Mouse (Mus musculus) left cerebral cortex, postnatal 10 days (tissue): ENCODE results near the gene Rnaseh2a. TPM values are rescaled to one million over a fixed set of nuclear protein-coding genes. Genes with fewer than 3 reads are reported as not detected.

Source experiments
- DNase-seq, 2 experiments: peaks; one replicate each; pipeline ENCODE4 v3.0.0; 2021 to 2022; ENCODE audit warnings: low spot score in 2 of 2, mixed read lengths in 1 of 2; ENCODE audit errors: extremely low spot score in 1 of 2
- intact Hi-C: fragments of 180-260 bp; cut with DNase I; formaldehyde crosslinking; loops from one replicate; pipeline ENCODE4 v1.15.1; 2025
- total RNA-seq, 2 experiments: library from RNA; stranded (reverse); gene quantifications; 2 replicates each; pipeline ENCODE4 v1.2.3; 2021

Rnaseh2a gene
- total RNA-seq, 2 experiments from 2014 or later = 41.0 to 44.2 TPM

DNA sequence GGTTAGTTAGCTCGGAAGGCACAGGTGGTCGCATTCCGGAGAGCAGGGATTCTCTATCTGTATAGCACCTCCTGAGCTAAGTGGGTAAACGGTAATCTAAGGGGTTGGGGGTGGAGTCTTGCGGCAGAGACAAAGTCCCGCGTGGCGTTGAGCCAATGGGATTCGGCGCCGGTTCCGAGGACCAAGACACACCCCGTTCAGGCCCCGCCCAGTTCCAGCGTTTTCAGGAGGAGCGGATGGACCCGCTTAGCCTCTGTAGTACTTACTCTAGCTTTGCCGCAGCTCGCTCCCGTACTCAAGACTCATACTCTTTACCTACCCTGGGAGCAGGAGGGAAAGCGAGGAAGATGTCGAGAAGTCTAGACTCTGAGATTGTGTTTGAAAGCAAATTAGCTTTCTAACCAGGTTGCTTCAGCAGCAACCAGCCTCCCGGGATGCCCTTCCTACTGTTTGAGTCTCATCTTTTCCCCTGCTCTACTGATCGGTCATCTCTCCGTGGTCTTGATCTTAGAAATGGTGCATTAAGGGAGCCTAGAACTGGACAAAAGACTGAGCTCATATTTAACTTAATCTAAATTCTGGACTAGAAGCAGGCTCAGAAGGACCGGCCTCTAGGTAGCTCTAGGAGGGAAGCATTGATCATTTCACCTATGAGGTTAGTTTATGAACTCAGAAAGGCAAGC is 24.9 kb downstream of the Rnaseh2a start:
- intact Hi-C loops = no loop called here

DNA sequence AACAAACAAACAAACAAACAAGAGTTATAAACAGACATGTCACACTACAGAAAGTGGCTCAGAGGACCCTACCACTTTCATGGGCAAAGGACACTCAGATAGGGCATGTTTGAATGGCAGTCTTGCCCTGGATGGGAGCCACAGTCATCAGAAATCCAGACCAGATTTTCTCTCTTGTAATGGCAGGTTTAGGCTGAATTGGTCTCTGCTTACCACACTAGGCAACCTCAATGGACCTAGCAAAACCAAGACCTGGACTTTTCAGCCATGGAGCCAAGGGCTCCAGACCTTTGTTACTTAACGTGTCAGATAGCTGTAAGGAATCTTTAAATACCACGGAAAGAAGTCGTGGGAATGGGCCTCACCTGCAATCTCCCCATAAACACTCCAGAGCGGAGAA is 25.9 kb downstream of the Rnaseh2a start:
- intact Hi-C loops = no loop called here
- DNase-seq = no peak

More for the DNA sequence above, 24.9 kb downstream of the Rnaseh2a start:
- peak; percentile 72 to 89 for DNase-seq

DNA sequence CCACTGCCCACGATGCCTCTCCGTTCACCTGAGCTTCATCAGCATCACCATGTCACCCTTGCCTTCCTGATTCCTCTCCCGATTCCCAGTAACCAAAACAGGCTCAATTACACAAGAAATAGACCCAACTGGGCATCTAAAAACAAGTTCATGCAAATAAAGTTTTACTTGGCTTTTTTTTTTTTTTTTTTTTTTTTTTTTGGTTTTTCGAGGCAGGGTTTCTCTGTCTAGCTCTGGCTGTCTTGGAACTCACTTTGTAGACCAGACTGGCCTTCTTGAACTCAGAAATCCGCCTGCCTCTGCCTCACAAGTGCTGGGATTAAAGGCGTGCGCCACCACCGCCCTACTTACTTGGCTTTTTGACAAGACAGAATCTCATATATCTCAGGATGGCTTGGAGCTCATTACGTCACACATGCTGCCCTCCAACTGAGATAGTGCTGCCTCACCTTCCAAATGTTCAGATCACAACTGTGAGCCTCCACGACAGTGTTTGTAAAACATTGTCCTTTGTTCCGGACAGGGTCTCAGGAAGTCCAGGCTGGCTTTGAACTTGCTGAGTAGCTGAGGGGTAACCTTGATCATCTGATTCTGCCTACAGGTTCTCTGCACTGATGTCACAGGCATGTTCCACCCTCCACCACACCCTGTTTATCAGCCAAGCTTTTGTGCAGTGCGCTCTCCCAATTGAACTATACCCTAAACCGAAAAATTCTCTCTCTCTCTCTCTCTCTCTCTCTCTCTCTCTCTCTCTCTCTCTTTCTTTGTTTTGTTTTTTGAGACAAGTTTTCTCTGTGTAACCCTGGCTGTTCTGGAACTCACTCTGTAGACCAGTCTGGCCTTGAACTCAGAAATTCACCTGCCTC is 31.7 kb downstream of the Rnaseh2a start:
- no peak for DNase-seq

DNA sequence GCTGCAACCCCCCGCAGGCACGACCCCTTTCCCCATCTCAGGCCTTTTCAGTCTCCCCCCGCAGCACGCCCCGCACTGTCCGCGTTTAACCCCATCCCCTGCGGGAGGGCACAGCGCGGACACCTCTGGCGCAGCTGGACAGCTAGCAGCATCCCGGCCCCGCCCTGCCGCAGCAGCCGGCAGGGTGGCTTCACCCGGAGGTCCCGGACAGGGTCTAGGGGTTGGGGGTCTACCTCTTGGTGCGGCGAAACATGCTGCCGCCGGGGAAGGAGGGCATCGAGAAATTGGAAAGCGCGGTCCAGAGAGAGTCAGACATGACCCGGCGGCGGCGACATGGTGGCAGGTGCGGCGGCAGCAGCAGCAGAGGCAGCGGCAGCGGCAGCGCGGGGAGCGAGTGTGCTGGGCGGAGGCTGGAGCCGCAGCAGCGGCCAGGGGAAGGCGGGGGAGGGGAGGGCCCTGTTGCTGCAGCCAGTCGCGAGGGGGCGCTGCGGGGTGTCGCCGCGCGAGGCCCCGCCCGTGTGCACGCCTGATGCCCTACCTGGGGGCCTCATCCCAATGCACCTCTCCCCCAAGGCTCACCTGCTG is 32.5 kb downstream of the Rnaseh2a start, which contains the start of gene Mast1:
Gene Mast1 (minus strand): TSS at position 398 of the 585 bp plus-strand sequence.
- peak; percentile 56 to 87 for DNase-seq
- intact Hi-C loops = no loop called here

More for the DNA sequence above, 31.7 kb downstream of the Rnaseh2a start:
- intact Hi-C loops = no loop called here

DNA sequence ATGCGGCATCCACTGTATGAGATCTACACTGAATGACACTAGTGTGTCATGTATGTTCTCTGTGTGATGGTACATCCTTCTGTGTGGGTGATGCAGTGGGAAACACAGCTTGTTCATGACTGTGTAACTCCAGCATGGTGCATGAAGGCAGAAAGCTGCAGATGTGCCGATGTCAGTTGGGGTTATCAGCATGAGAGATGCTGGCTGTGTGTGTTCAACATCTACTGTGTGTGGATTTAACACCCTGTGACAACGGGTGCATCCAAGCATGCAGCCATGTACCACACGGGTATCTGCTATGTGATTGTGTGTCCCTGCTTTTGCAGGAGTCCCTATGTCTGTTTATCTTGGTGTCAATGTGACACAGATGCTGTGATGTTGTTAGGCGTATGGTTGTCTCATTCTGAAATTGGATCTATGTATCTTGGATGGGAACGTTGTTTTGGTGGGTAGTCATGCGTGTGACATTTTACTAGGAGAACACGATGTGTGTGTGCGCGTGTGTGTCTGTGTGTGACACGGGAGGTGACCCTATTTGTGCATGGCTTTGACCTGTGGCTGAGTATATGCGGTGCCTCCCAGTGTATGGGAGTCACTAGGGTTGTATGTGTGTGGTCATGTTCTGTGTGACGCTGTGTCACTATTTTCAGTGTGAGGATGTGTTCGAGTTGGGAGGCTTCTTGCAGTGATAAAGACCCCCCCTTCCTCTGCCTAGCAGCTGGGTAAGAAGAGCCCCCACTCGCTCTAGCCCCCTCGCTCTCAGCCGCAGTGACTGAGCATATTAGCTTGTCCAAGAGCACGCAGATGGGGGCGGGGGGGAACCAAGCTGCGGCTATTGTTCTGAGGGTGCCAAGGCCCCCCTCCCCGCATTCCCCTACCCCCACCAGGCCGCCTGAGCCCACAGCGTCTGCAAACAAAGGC is 33.3 kb downstream of the Rnaseh2a start:
- intact Hi-C loops = no loop called here
- peak in 1 of 2 experiments; percentile 55 for DNase-seq

DNA sequence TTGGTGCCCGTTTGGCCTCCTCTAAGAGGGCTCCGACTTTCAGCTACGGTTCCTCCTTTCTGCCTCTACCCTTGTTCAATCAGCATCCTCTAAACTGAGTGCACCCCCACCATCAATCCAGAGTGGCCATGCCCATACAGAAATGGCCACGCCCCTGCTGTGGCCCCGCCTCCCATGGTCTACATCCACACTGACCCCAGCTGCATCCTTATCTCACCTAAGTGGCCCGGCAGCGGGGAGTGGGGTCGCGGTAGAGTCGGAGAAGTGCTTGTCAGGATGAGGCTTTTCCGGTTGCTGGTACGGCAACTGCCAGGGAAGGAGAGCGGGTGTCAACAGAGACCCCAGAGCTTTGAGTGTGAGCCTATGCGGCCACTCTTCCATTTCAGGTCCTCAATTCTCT is 34.1 kb downstream of the Rnaseh2a start:
- intact Hi-C loops = no loop called here

DNA sequence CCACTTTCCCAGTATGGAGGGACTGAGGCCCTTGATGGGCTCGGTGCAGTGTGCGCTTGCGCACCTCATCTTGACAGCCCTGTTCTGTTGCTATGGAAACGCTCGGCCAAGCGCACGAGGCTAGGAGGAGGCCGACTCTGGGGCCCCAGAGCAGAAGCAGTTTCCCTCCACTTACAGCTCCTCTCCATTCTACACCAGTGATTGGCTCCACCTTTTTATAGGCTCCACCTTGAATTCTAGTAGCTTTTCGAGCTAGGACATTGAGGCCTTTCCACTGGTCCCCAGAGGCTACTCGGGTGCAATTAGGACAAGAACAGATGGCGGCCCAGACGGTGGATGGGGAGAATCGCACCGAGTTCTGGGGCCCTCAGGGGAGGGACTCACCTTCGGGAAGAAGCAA is 34.7 kb downstream of the Rnaseh2a start:
- intact Hi-C loops = no loop called here

More for the DNA sequence above, 34.1 kb downstream of the Rnaseh2a start:
- DNase-seq = peak in 1 of 2 experiments; percentile 43

DNA sequence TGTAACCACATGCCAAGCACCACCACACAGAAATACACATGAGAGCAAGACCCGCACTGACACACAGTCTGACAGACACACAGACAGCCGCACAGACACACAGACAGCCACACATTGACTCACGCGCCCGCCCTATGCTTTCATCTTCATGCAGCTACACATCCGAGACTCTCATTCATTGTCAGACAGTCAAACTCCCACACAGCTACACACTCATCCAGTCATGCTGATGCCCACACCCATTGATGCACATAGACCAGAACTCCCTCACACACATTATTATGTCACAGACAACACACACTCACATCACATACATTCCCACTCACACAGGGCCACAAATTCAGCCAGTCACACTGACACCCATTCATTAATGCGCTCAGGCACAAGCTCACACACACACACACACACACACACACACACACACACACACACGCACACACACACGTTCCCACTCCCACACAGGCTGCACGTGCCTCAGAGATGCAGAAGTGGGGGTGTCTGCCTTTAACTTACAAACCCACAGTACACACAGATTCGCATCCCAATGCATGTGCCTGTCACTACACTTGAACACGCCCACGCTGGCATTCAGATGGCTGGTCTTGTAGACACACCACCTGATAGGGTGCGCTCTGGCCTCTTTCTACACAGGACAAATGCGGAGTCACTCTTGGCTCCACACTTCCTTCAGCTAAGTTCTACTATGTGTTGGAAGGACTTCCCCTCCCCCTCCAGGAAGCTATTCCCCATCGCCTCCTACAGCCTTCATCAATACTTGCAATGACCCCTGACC is 35.6 kb downstream of the Rnaseh2a start:
- intact Hi-C loops = no loop called here
- DNase-seq = peak in 1 of 2 experiments; percentile 40

More for the DNA sequence above, 34.7 kb downstream of the Rnaseh2a start:
- DNase-seq = peak in 1 of 2 experiments; percentile 65

DNA sequence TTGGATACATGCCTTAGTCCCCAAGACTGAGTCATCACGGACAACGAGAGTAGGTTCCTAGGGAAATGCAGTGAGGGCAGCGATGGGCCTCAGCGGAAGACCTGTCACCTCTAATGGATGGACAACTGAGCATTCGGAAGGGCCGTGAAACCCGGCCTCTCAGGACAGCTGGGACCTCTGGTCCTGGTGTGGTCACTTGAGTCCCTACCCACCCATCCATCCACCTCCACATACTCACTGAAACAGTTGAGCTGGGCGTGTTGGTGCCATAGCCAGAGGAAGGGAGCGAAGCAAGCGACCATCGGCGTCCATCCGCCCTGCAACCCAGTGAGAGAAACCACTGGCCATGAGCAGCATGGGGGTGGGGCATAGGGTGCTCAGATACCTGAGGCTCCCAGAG is 39.0 kb downstream of the Rnaseh2a start:
- intact Hi-C loops = no loop called here
- no peak for DNase-seq

DNA sequence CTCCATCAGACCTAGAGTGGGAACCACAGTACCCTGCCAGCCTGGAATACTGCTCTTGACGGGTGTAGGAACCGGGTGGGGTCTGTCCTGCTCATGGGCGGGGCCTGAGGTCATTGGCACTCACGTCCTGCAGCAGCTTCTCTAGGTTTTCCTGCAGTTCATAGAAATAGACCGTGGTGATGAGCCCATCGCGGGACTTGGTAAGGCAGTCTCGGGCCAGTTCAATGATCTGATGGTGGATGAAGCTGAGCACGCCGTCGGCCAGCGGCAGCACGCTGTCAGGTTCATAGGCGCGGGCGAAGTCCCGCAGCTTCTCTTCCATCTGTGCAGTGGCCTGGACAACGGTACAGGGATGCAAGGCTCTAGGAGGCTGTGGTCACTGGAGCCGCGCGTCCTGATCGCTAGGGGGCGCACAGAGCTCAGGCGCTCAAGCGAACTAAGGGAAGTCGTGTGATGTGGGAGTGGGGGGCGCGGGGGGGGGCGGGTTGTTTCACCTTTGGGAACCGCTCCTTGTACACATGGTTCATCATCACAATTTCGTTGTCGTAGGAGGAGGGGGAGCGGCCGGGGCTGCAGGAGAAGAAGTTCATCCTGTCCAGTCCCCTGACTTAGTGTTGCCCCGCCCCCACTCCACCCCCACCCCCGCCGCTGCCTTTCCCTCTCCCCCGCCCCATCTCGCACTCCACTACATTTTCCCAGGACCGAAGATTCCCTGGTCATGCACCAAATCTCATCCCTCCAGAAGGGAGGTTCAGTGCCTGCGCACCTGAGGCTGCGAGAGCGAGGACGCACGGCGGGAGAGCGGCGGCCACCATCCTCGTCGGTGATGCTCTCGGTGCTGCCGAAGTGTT is 40.9 kb downstream of the Rnaseh2a start:
- intact Hi-C loops = no loop called here
- DNase-seq = peak in 1 of 2 experiments; percentile 80

DNA sequence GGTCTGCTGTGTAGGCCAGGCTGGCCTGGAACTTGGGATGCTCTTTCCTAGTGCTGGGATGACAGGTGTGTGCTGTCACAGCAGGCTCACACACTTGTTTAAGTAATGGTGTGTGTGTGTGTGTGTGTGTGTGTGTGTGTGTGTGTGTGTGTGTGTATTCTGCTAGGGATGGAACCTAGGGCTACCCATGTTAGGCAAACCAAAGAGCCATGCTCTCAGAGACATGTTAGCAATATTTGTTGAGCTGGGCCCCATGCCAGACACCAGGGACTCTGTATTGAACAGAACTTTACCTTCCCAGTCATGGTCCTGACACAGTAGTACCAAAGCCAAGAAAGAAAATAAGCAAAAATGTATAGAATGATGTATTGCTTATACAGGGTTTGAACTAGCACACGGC is 42.1 kb downstream of the Rnaseh2a start:
- intact Hi-C loops = no loop called here

DNA sequence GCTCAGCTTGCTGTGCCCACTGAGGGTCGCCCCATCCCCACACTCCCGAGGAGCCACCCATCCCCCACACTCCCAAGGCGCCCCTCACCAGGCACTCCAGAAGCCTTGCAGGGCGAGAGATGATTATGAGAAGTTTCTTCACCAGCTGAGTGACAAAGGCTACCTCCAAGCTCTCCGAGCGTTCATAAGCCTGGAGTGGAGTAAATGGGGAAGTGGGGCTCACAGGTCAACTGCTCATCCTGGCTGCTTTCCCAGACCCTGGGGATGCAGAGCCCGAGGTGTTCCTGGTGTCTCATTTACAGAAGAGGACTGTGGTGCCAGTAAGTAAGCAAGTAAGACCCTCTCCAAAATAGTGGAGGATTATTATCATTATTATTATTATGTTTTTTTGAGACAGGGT is 44.0 kb downstream of the Rnaseh2a start:
- intact Hi-C loops = no loop called here
- no peak for DNase-seq

More for the DNA sequence above, 42.1 kb downstream of the Rnaseh2a start:
- DNase-seq = no peak

DNA sequence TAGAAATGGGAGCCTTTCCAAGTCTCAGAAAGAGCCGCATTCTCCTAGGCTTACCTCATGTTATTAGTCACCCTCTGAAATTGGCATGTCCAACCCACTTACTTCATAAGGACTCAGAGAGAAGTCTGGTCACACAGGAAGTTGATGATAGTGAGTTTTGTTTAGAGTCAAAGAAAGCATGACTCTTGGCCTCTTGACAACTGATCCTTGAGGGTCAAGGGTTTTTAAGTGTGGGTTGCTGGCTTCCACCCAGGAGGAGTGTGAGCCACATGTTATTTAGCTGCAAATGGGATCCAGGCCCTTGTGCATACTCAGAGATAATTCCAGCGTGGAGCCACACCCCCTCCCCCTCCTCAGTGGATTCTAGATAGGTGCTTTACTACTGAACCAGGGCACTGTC is 48.0 kb downstream of the Rnaseh2a start:
- intact Hi-C loops = no loop called here
- no peak for DNase-seq

DNA sequence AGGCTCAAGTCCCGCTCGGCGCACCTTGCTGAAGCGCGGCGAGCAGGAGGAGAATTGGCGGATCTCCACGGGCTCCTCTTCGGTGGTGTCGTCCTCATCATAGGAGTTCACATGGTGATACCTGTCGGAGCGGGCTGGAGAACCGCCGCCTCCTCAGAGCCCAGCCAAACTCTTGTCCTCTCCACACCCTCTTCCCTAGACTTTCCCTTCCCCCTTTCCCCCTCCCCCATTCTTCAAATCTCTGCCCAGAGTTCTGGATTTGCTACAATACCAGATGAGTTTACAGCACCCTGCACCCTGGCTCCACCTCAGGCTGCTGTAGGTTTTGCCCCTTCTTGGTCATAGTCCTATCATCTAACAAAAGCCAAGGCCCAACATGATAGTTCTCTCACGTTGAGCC is 50.9 kb downstream of the Rnaseh2a start:
- DNase-seq = no peak
- intact Hi-C loops = no loop called here

DNA sequence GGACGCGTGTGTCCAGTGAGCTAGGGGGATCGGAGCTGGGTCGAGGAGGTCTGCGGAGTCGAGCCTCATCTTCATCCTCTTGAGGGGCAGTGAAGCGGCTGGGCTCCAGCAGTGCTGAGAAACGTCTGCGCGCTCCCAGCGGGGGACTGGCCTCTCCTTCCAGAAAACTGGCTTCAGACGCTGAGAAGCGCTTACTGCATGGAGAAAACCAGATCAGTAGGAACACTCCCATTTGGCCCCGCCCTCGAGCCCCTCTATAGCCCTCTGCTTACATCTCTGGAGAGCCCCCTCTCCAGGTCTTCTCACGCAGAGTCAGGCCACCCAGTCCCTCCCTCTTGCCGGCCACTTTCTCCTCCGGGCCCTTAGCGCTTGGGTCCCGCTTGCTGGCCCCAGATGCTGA is 51.8 kb downstream of the Rnaseh2a start:
- DNase-seq = no peak
- intact Hi-C loops = no loop called here

DNA sequence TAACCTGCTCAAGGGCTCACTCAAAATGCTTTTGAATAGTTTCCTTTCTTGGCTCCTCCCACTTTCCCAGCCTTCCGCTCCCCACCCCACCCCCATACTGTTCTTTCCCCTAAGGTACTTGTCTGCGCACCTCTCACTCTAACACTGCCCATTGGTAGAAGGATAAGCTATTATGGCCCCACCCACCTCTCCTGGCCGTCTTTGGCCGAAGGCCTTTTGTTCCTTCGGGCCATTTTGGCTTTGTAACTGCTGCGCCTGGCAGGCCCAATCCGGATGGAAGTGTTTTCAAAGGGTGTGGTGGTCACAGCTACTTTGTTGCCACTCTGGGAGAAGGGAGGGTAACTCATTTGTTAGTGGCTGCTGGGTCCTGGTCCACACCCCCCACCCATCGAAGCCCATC is 54.3 kb downstream of the Rnaseh2a start:
- no peak for DNase-seq
- intact Hi-C loops = no loop called here

DNA sequence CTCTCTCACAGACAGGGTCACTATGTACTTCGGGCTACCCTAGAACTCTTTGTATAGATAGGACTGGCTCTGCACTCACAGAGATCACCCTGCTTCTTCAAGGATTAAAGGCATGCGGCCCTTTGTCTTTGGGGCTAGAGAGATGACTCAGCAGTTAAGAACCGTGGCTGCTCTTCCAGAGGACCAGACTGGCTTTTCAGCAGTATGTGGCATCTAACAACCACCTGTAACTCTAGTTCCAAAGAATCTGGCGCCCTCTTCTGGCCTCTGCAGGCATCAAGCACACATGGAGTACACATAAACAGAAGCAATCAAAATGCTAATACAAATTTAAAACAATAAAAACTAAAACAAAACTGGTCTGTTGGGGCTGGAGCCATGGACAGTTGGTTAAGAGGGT is 55.6 kb downstream of the Rnaseh2a start:
- intact Hi-C loops = no loop called here
- peak in 1 of 2 experiments; percentile 51 for DNase-seq
